Mouse (Mus musculus) kidney, postnatal 4 days (tissue): ENCODE data around the gene Megf11.

Experiments
- DNase-seq, 2 experiments: peaks; one replicate each; pipeline ENCODE4 v3.0.0; 2021; ENCODE audit warnings: mixed read lengths in 2 of 2

Megf11 gene

GRCm38 (mm10) chr9:64612121-64612983, 226.9 kb downstream of the Megf11 start:
- DNase-seq: peak in 1 of 2 experiments; percentile 21

DNA sequence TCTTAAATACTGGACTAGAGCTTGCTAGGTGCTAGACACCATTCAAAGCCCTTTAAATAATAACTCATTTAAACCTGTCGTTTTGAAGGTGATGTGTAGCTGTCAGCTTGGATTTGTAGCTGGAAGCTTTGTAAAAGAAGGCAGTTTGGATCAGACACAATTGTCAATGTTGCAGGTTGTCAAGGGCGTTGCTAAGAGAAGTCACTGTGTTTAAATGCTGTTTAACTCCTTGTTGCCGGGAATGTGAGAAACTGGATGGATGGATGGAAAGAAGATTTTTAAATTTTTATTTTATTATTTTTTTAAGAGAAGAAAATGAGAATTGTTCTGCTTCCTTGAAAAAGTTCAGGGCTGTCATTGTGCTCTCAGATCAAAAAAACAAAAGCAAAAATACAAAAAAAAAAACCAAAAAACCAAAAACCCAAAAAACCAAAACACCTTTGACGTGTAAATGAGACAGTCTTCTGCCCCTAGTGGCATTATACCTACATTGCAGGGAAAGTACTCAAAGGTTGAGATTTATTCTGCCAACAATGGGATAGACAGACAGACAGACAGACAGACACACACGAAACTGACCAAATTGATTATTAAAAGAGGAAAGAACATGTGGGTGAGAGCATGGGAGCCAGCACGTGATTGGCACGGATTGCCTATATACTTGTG, 227.7 kb downstream of the Megf11 start:
- no peak for DNase-seq

- no peak for DNase-seq
Observed at GRCm38 (mm10) chr9:64617413-64617812, 232.0 kb downstream of the Megf11 start.

GRCm38 (mm10) chr9:64618433-64618832, 233.0 kb downstream of the Megf11 start:
- peak in 1 of 2 experiments; percentile 20 for DNase-seq

DNA sequence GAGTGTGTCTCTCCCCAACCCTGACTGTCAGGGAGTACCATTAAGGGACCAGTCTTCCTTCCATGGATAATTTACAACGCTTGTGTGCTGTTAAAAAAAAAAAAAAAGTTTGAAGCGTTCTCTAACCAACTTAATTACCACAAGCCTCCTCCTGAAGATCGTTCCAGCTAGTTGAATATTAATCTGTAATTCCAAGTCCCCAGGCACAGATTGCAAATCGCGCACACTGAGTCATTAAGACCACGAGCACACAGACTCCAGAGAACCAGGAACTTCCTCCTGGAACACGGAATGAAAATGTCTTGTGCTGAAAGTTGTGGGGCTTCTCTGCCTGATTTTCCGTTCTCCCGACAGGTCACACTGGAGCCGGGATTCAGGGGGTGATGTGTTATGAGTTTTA, 234.0 kb downstream of the Megf11 start:
- DNase-seq: peak in 1 of 2 experiments; percentile 40

GRCm38 (mm10) chr9:64620596-64620995, 235.2 kb downstream of the Megf11 start:
- DNase-seq: no peak

- no peak for DNase-seq
Observed at GRCm38 (mm10) chr9:64621499-64622296, 236.3 kb downstream of the Megf11 start.

GRCm38 (mm10) chr9:64623361-64623760, 237.9 kb downstream of the Megf11 start:
- DNase-seq: no peak

DNA sequence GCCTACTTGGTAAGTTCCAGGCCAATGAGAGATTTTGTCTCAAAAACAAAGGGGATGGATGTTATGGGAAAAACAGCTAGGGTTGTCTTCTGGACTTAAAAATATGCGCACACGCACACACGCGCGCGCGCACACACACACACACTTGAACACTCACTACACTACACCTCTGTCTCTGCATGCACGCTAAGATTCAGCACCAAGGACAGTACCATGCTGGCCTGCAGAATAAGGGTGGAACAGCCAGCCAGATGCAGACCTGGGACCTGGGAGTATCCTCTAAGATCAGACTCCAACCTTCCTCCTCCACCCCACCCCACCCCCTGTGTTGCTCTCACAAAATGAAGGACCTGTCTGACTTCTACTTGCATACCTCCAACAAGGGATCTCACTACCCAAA, 239.1 kb downstream of the Megf11 start:
- peak; percentile 83 to 85 for DNase-seq

- no peak for DNase-seq
Observed at GRCm38 (mm10) chr9:64629802-64630201, 244.4 kb downstream of the Megf11 start.

GRCm38 (mm10) chr9:64633169-64633568, 247.7 kb downstream of the Megf11 start:
- DNase-seq: no peak

DNA sequence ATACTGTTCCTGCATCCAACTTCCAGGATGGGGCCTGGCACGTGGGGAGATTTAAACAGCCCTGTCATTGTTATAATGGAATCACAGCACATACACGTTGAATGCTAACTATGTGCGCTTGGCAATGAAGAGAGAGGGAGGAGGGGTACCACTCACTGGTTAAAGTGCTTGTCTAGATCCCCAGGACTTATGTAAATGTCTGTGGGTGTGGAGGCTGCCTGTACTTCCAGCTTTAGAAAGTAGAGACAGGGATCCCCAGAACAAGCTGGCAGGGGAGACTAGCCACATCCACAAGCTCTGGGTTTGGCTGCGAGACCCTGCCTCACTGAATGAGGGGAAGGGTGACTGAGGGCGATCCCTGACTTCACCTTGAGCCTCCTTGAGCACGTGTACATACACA, 250.7 kb downstream of the Megf11 start:
- DNase-seq: no peak

GRCm38 (mm10) chr9:64636961-64637360, 251.5 kb downstream of the Megf11 start:
- no peak for DNase-seq

DNA sequence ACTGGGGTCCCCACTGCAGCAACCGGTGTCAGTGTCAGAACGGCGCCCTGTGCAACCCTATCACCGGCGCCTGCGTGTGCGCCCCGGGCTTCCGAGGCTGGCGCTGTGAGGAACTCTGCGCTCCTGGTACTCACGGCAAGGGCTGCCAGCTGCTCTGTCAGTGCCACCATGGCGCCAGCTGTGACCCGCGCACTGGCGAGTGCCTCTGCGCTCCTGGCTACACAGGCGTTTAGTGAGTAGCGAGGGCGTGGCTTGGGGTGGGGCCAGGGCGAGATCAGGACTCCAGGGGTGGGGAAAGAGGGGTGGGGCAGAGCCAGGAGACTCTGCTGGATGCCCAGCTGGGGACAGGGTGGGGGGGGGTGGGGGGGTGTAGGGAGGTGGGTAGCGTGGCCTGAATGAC, 252.8 kb downstream of the Megf11 start:
- DNase-seq: peak; percentile 64 to 74

GRCm38 (mm10) chr9:64639664-64640063, 254.2 kb downstream of the Megf11 start:
- peak; percentile 53 to 58 for DNase-seq

DNA sequence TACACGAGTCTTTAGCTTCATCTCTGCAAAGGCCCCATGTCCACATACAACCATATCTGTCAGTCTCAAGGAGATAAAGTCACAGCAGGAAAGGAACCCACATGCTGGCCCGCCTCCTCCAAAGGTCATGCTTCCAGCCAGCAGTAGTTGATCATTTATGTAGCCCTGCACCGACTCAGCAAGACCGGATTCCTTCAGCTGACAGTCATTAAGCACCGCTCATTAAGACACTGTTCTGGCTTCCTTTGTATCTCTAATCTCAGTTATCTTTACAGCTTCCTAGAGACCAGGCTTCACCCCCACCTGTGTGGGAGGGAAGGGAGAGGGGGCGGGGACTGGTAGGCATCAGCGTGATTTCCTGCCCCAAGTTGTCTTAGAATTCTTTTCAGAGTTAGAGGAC, 258.7 kb downstream of the Megf11 start:
- peak; percentile 20 to 53 for DNase-seq

GRCm38 (mm10) chr9:64645462-64645861, 260.0 kb downstream of the Megf11 start:
- no peak for DNase-seq

DNA sequence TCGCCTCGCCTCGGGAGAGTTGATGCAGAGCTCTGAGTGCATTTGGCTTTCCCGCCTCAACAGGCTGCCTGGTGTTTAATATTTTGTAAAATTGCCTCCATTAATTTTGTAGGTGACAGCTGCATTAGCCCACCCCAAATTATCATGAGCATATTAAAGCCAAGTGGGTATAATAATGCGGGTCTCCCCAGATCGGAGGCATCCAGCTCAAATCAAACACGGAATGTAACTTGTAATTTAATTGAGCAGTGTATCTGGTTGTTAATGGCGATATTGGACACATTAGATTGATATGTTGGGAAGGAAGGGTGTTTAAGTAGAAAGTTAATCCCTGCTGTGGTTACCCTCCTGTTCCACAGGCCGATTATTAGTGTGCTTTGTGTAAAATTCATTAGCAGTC, 264.0 kb downstream of the Megf11 start:
- DNase-seq: no peak

DNA sequence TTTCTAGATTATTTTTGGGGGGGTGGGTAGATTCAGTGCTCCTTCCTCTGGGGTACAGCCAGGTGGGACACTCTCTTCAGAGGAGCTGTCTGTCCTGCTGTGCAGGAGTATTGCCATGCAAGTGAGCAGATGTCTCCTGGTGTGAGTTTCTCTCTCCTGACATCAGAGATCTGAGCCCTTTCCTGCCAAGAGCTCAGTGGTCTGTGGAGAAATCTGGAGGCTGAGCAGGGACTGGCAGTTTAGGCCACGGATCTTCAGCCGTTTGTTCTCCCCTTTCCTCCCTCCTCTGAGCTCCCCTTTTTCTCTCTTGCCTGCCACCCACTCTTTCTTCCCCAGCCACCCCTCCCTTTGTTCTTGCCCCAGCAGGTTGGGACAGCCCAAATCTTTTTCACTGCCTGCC, 264.5 kb downstream of the Megf11 start:
- DNase-seq: no peak

DNA sequence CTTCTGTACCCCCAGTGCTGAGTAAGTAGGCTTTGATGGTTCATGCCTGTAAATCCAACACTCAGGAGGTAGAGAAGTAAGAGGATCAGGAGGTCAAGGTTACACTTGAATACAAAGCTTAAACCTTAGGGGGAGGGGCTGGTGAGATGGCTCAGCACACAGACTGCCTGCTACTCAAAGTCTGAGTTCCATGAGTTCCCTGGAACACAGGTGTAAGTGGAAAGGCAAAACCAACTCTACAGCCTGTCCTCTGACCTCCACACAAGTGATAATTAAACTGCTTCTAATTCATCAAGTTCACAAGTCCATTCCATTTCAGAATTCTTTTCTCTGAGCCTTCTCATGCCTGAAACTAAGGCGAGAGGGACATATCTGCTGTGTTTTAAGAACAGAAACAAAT, 265.8 kb downstream of the Megf11 start:
- no peak for DNase-seq

GRCm38 (mm10) chr9:64651689-64652088, 266.3 kb downstream of the Megf11 start:
- DNase-seq: no peak

DNA sequence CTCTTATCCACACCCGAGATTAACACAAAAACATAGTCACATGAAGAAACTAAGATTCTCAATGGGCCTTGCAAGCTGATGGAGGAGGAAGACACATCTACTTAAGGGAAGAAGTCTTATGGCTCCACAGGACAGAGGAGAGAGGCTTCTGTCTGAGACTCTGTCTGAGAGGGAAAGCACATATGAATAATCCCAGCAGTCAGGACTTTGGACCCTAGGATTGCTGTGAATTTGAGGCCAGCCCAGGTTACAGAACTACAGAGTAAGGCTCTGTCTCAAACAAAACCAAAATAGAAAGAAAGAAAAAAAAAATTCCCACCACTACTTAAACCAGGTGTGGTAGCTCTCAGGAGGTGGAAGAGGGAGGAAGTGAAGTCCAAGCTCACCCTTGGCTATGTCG, 266.7 kb downstream of the Megf11 start:
- DNase-seq: no peak

- peak; percentile 12 to 22 for DNase-seq
Observed at GRCm38 (mm10) chr9:64652841-64653361, 267.5 kb downstream of the Megf11 start.
